In the genomic region with DNA sequence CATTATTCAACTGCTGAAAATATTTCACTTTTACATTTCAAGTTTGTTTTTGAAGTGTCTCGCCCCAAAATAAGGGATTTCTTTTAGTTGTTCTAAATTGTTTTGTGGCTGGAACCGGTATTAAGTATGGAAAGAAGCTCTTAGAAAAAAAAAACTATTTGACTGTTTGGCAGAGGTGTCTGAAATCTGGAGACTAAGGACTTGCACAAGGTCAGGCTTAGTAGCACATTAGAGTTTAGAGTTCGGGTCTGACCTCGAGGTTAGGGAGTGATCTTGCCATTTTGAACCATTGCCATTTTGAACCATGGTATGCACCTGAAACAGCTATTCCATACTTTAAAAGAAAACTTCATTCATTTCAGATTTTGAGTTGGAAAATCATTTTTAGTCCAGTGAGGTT, we compare ENCODE assay signal across 8 mouse cellular contexts. TPM values are rescaled to one million over a fixed set of nuclear protein-coding genes. Genes with fewer than 3 reads are reported as not detected.
DNase-seq lines count a peak whose midpoint lies in the region; ATAC-seq lines count a peak whose summit lies in the region.

No protein-coding gene starts in this region.

- H3K27me3 ChIP-seq in lung, embryonic 15.5 days, result no peaks in the 10 kb centered on the region
- H3K27me3 ChIP-seq in hindbrain, embryonic 13.5 days, result no peaks in the 10 kb centered on the region
- no peaks in the 10 kb centered on the region for H3K27me3 ChIP-seq in midbrain, embryonic 15.5 days (replicated peaks)

- peak overlapping the region; percentile 68 for H3K4me2 ChIP-seq in lung, embryonic 15.5 days
- peak overlapping the region; percentile 87 for H3K4me2 ChIP-seq in hindbrain, embryonic 13.5 days
- H3K4me2 ChIP-seq in midbrain, embryonic 15.5 days, result peak overlapping the region; percentile 68

- H3K9ac ChIP-seq in lung, embryonic 15.5 days, result peak overlapping the region; percentile 48
- H3K9ac ChIP-seq in hindbrain, embryonic 13.5 days, result peak overlapping the region; percentile 75
- peak overlapping the region; percentile 44 for H3K9ac ChIP-seq in midbrain, embryonic 15.5 days

- H3K9me3 ChIP-seq in lung, embryonic 15.5 days, result no peaks in the 10 kb centered on the region
- H3K9me3 ChIP-seq in hindbrain, embryonic 13.5 days, result no peaks in the 10 kb centered on the region
- no peaks in the 10 kb centered on the region for H3K9me3 ChIP-seq in midbrain, embryonic 15.5 days

- peak overlapping the region; percentile 47; the same call in 1 of the 2 replicates for H3K27ac ChIP-seq in lung, embryonic 15.5 days
- 0 out of 2 replicates have a peak overlapping the region, but pooled peaks have one; percentile 30 for H3K27ac ChIP-seq in hindbrain, embryonic 13.5 days
- no peak overlapping the region for H3K27ac ChIP-seq in midbrain, embryonic 15.5 days

- DNase-seq in lung, postnatal 25 days (ENCODE audit: low spot score), result no peak
- peak; percentile 17 for DNase-seq in c-Kit-positive CD71-positive TER-119-negative erythroid progenitor cells, embryonic 14.5 days (ENCODE audit: low read depth)
- DNase-seq in spleen, postnatal 36 days (ENCODE audit: low spot score in 2 of 2), result no peak
- no peak for DNase-seq in left cerebral cortex, adult 9 months (ENCODE audit: low spot score in 2 of 2)
- DNase-seq in right cerebral cortex, adult 18-20 months, result no peak

- H3K4me1 ChIP-seq in lung, embryonic 15.5 days, result peaks cover 11% of the 10 kb centered on the region
- H3K4me1 ChIP-seq in hindbrain, embryonic 13.5 days (replicated peaks), result peaks cover 23% of the 10 kb centered on the region
- H3K4me1 ChIP-seq in midbrain, embryonic 15.5 days, result peaks cover 22% of the 10 kb centered on the region

- ATAC-seq in lung, embryonic 15.5 days (ENCODE audit: borderline replicate concordance, extremely low read depth, low FRiP score, low TSS enrichment), result no peak
- no peak for ATAC-seq in hindbrain, embryonic 13.5 days (ENCODE audit: low FRiP score)
- no peak for ATAC-seq in midbrain, embryonic 15.5 days (replicated peaks)

- peaks cover 12% of the 10 kb centered on the region for H3K36me3 ChIP-seq in lung, embryonic 15.5 days
- H3K36me3 ChIP-seq in hindbrain, embryonic 13.5 days, result peaks cover 13% of the 10 kb centered on the region
- H3K36me3 ChIP-seq in midbrain, embryonic 15.5 days (replicated peaks), result peaks cover 5% of the 10 kb centered on the region; the same call in 1 of the 2 replicates

- H3K4me3 ChIP-seq in lung, embryonic 15.5 days, result peak overlapping the region; percentile 88
- peak overlapping the region; percentile 96 for H3K4me3 ChIP-seq in hindbrain, embryonic 13.5 days
- peak overlapping the region; percentile 94 for H3K4me3 ChIP-seq in midbrain, embryonic 15.5 days

- under 1% methylated on average over 4 of the region's 4 CpGs for WGBS in lung, embryonic 15.5 days
- 0% methylated on average over 4 of the region's 4 CpGs for WGBS in hindbrain, embryonic 13.5 days
- WGBS in midbrain, embryonic 15.5 days, result 1% methylated on average over 4 of the region's 4 CpGs

RNA-seq across cellular contexts. Expression of a gene that starts 1.4 kb away (rescaled TPM):
- polyA plus RNA-seq in lung, embryonic 15.5 days (2015; fragmentation: Nextera tagmentation; extraction: Ambion mirVana), result 95.5 and 96.5 TPM in 2 replicates
- 160 and 165 TPM in 2 replicates for polyA plus RNA-seq in hindbrain, embryonic 13.5 days (2015; fragmentation: Nextera tagmentation; extraction: Ambion mirVana)
- polyA plus RNA-seq in midbrain, embryonic 15.5 days (2015; fragmentation: Nextera tagmentation; extraction: Ambion mirVana), result 156 and 174 TPM in 2 replicates
